Mouse (Mus musculus) ES-Bruce4 (cell line): ENCODE results near the gene Nsun2.

Experiments
- CTCF ChIP-seq: IDR thresholded peaks from one replicate; pipeline ENCODE4 v1.8.1; 2011; ENCODE audit warnings: low read depth, low read length
- POLR2A ChIP-seq: IDR thresholded peaks from one replicate; pipeline ENCODE4 v1.8.1; 2011; ENCODE audit warnings: low read length; ENCODE audit not compliant: insufficient read depth

DNA sequence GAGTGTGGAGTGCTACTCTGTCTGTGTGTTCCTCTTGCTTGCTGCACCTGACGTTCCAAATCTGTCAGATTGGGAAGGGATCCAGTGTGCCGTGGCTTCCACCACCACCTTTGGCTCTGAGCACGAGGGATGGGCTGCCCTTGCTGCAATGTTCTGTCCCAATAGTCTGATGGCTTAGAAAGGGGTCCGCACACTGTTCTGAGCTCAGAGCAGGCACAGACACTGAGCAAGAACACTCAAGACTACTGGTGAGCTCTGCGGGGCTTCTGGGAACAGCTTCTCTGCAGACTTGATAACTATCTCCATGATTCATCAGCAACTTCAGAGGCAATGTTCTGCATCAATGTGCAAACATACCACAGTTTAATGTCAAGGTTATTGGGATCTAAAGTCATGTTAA, 67.8 kb downstream of the Nsun2 start:
- TF ChIP-seq POLR2A (no peak), CTCF (no peak)
